Mouse (Mus musculus): ENCODE measurements around the gene Chga.

GRCm38 (mm10) chr12:102521777-102522319 is 32.9 kb upstream of the Chga start:
- TF ChIP-seq POLR2A (IDR thresholded peaks at IDR 0.05; ENCODE audit: low read depth, low read length) (no peak), CTCF (IDR thresholded peaks at IDR 0.05; ENCODE audit: extremely low read depth, insufficient read depth, insufficient read length, insufficient replicate concordance) (no peak)
